10 mouse cellular contexts compared by ENCODE assay signal in the genomic region with DNA sequence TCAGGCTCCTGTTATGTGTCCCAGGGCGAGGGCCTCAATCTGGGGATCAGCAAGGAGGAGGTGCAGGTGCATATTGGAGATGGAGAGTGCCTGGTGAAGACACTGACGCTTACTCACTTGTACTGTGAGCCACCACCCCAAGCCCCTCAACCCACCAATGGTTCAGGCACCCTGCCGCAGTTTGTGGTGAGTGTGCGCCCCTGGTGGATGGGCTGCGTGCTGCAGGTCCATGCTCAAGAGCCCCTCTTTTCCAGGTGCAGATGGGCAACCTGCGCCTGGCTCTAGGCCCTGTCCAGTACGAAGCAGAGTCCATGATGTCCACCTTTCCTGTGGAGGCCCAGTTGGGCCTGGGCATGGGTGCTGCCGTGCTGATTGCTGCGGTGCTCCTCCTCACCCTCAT. TPM values are rescaled to one million over a fixed set of nuclear protein-coding genes. Genes with fewer than 3 reads are reported as not detected.
DNase-seq lines count a peak whose midpoint lies in the region; ATAC-seq and TF ChIP-seq lines count a peak whose summit lies in the region.
"Had no signal": no experiment of that assay in that cellular context is flagged by ENCODE, and none has a peak within 500 bp of the region (broad histone marks: within the 10 kb centered on the region; RNA-seq: fewer than 3 reads in every experiment).

No protein-coding gene starts in this region.

- peak; percentile 45 for TF ChIP-seq CTCF in gastrocnemius, adult 2 months (IDR thresholded peaks at IDR 0.05)
- TF ChIP-seq CTCF in embryonic fibroblast, embryonic 13.5 days (IDR thresholded peaks at IDR 0.05; ENCODE audit: borderline replicate concordance, insufficient read depth, low read length): peak; percentile 44; the same call in 1 of the 2 replicates

- H3K4me1 ChIP-seq in midbrain, embryonic 10.5 days: no peaks in the 10 kb centered on the region
- H3K4me1 ChIP-seq in midbrain, embryonic 11.5 days (ENCODE audit: control insufficient read depth, insufficient read depth, low read length): no peaks in the 10 kb centered on the region
- no peaks in the 10 kb centered on the region for H3K4me1 ChIP-seq in embryonic fibroblast, embryonic 13.5 days (ENCODE audit: control insufficient read depth, insufficient read depth, low read length)
- H3K4me1 ChIP-seq: limb, embryonic 12.5 days; neural tube, embryonic 13.5 days had no signal

- DNase-seq in gastrocnemius, adult 2 months: no peak
- no peak for DNase-seq in gastrocnemius, adult 18-20 months (ENCODE audit: low spot score)
- DNase-seq in midbrain, embryonic 10.5 days (ENCODE audit: low spot score): peak; percentile 13
- DNase-seq in midbrain, embryonic 11.5 days (ENCODE audit: low spot score, missing footprints): no peak
- peak; percentile 25 for DNase-seq in thymus, postnatal 0 days (ENCODE audit: low spot score)
- DNase-seq in frontal cortex, postnatal 10 days (ENCODE audit: low spot score in 2 of 2): no peak
- DNase-seq in left cerebral cortex, adult 8-10 months (ENCODE audit: low spot score in 2 of 2): no peak

- H3K4me3 ChIP-seq in gastrocnemius, adult 2 months: no peak overlapping the region
- no peak overlapping the region for H3K4me3 ChIP-seq in midbrain, embryonic 10.5 days
- H3K4me3 ChIP-seq in midbrain, embryonic 11.5 days (ENCODE audit: low read depth, low read length): no peak overlapping the region
- H3K4me3 ChIP-seq in embryonic fibroblast, embryonic 13.5 days (ENCODE audit: insufficient read depth, low read length): no peak overlapping the region
- H3K4me3 ChIP-seq: limb, embryonic 12.5 days; neural tube, embryonic 13.5 days had no signal

- H3K4me2 ChIP-seq in midbrain, embryonic 11.5 days: no peak overlapping the region
- H3K4me2 ChIP-seq: limb, embryonic 12.5 days; neural tube, embryonic 13.5 days had no signal

- H3K27me3 ChIP-seq in midbrain, embryonic 10.5 days (ENCODE audit: low read depth, poor library complexity, severe bottlenecking): no peaks in the 10 kb centered on the region
- H3K27me3 ChIP-seq in midbrain, embryonic 11.5 days (ENCODE audit: control insufficient read depth, insufficient read depth, low read length): no peaks in the 10 kb centered on the region
- H3K27me3 ChIP-seq: neural tube, embryonic 13.5 days had no signal

- no peak overlapping the region for H3K27ac ChIP-seq in gastrocnemius, adult 2 months
- no peak overlapping the region for H3K27ac ChIP-seq in midbrain, embryonic 10.5 days (replicated peaks)
- no peak overlapping the region for H3K27ac ChIP-seq in midbrain, embryonic 11.5 days (ENCODE audit: low read depth, low read length)
- H3K27ac ChIP-seq in embryonic fibroblast, embryonic 13.5 days (ENCODE audit: insufficient read depth, low read length): no peak overlapping the region
- H3K27ac ChIP-seq: limb, embryonic 12.5 days; neural tube, embryonic 13.5 days had no signal

- H3K9me3 ChIP-seq in midbrain, embryonic 10.5 days (replicated peaks): peaks cover 5% of the 10 kb centered on the region; the same call in 1 of the 2 replicates
- H3K9me3 ChIP-seq in midbrain, embryonic 11.5 days (ENCODE audit: control insufficient read depth, low read length): no peaks in the 10 kb centered on the region
- H3K9me3 ChIP-seq: limb, embryonic 12.5 days; neural tube, embryonic 13.5 days had no signal

- no peak for TF ChIP-seq POLR2A in embryonic fibroblast, embryonic 13.5 days (IDR thresholded peaks at IDR 0.05; ENCODE audit: low read depth, low read length)

- no peaks in the 10 kb centered on the region for H3K36me3 ChIP-seq in midbrain, embryonic 10.5 days
- H3K36me3 ChIP-seq in midbrain, embryonic 11.5 days (ENCODE audit: control insufficient read depth, insufficient read depth, low read length): no peaks in the 10 kb centered on the region
- H3K36me3 ChIP-seq: limb, embryonic 12.5 days; neural tube, embryonic 13.5 days had no signal

- 57% methylated on average over 9 of the region's 9 CpGs for WGBS in midbrain, embryonic 10.5 days
- 63% methylated on average over 9 of the region's 9 CpGs for WGBS in midbrain, embryonic 11.5 days

- intact Hi-C loops in gastrocnemius, adult 2 months (cut with DNase I): loop anchor here (5.0 kb wide), 1 partner anchor 50 kb away; a partner anchor contains a TSS

- ATAC-seq in midbrain, embryonic 11.5 days (ENCODE audit: low FRiP score): no peak

- no peak overlapping the region for H3K9ac ChIP-seq in midbrain, embryonic 11.5 days (ENCODE audit: low read length)
- H3K9ac ChIP-seq: limb, embryonic 12.5 days; neural tube, embryonic 13.5 days had no signal

RNA-seq across cellular contexts. Expression of a gene that starts 6.9 kb away (rescaled TPM):
- total RNA-seq in gastrocnemius, adult 2 months (2021): 10 to 100 TPM; 34.6 to 41.2 TPM
- total RNA-seq in gastrocnemius, adult 18-20 months (2021): 10 to 100 TPM; 34.1 to 35.2 TPM
- polyA plus RNA-seq in midbrain, embryonic 10.5 days (2016; fragmentation: Nextera tagmentation; extraction: Ambion mirVana): 1.5 and 1.6 TPM in 2 replicates
- polyA plus RNA-seq in midbrain, embryonic 11.5 days (2014; fragmentation: Nextera tagmentation; extraction: Ambion mirVana): 0.72 and 0.78 TPM in 2 replicates
- polyA plus RNA-seq in embryonic fibroblast, embryonic 13.5 days (2011; ENCODE audit: insufficient read length, low read depth, missing spikeins): not detected in 2 replicates
- polyA plus RNA-seq in thymus, postnatal 0 days (2015; fragmentation: Nextera tagmentation; extraction: Ambion mirVana): 1.1 and 1.4 TPM in 2 replicates
- total RNA-seq in left cerebral cortex, adult 8-10 months (2022): 10 to 100 TPM in 2 of 4 experiments, 1 to 10 TPM in 2; 7.5 to 11.3 (median 9.3) TPM

RNA-seq across cellular contexts. Expression of a gene that starts 10.4 kb away (rescaled TPM):
- total RNA-seq in gastrocnemius, adult 2 months (2021): under 1 TPM; 0.54 to 0.75 TPM
- under 1 TPM; 0.68 to 0.69 TPM for total RNA-seq in gastrocnemius, adult 18-20 months (2021)
- polyA plus RNA-seq in midbrain, embryonic 10.5 days (2016; fragmentation: Nextera tagmentation; extraction: Ambion mirVana): 0.04 and 0.12 TPM in 2 replicates
- not detected in 2 replicates for polyA plus RNA-seq in midbrain, embryonic 11.5 days (2014; fragmentation: Nextera tagmentation; extraction: Ambion mirVana)
- 0.25 TPM in 1 of 2 replicates, not detected in the other for polyA plus RNA-seq in embryonic fibroblast, embryonic 13.5 days (2011; ENCODE audit: insufficient read length, low read depth, missing spikeins)
- polyA plus RNA-seq in thymus, postnatal 0 days (2015; fragmentation: Nextera tagmentation; extraction: Ambion mirVana): 0.09 and 0.10 TPM in 2 replicates
- total RNA-seq in left cerebral cortex, adult 8-10 months (2022): 10 to 100 TPM; 12.1 to 13.3 (median 12.8) TPM

RNA-seq across cellular contexts. Expression of a gene that starts 19.4 kb away (rescaled TPM):
- 100 to 1,000 TPM; 384 to 433 TPM for total RNA-seq in gastrocnemius, adult 2 months (2021)
- 100 to 1,000 TPM; 375 to 389 TPM for total RNA-seq in gastrocnemius, adult 18-20 months (2021)
- polyA plus RNA-seq in midbrain, embryonic 10.5 days (2016; fragmentation: Nextera tagmentation; extraction: Ambion mirVana): 185 and 192 TPM in 2 replicates
- polyA plus RNA-seq in midbrain, embryonic 11.5 days (2014; fragmentation: Nextera tagmentation; extraction: Ambion mirVana): 182 and 185 TPM in 2 replicates
- 94.8 and 115 TPM in 2 replicates for polyA plus RNA-seq in embryonic fibroblast, embryonic 13.5 days (2011; ENCODE audit: insufficient read length, low read depth, missing spikeins)
- polyA plus RNA-seq in thymus, postnatal 0 days (2015; fragmentation: Nextera tagmentation; extraction: Ambion mirVana): 191 and 203 TPM in 2 replicates
- total RNA-seq in left cerebral cortex, adult 8-10 months (2022): 100 to 1,000 TPM; 192 to 222 (median 206) TPM

RNA-seq across cellular contexts. Expression of a gene that starts 19.6 kb away (rescaled TPM):
- 10 to 100 TPM; 77.3 to 79.0 TPM for total RNA-seq in gastrocnemius, adult 2 months (2021)
- 10 to 100 TPM; 70.2 to 76.6 TPM for total RNA-seq in gastrocnemius, adult 18-20 months (2021)
- polyA plus RNA-seq in midbrain, embryonic 10.5 days (2016; fragmentation: Nextera tagmentation; extraction: Ambion mirVana): 122 and 123 TPM in 2 replicates
- 123 and 125 TPM in 2 replicates for polyA plus RNA-seq in midbrain, embryonic 11.5 days (2014; fragmentation: Nextera tagmentation; extraction: Ambion mirVana)
- 288 and 321 TPM in 2 replicates for polyA plus RNA-seq in embryonic fibroblast, embryonic 13.5 days (2011; ENCODE audit: insufficient read length, low read depth, missing spikeins)
- 235 and 241 TPM in 2 replicates for polyA plus RNA-seq in thymus, postnatal 0 days (2015; fragmentation: Nextera tagmentation; extraction: Ambion mirVana)
- 100 to 1,000 TPM in 2 of 4 experiments, 10 to 100 TPM in 2; 90.7 to 130 (median 99.7) TPM for total RNA-seq in left cerebral cortex, adult 8-10 months (2022)

RNA-seq across cellular contexts. Expression of a gene that starts 50.9 kb away (rescaled TPM):
- 10 to 100 TPM; 20.1 to 24.2 TPM for total RNA-seq in gastrocnemius, adult 2 months (2021)
- total RNA-seq in gastrocnemius, adult 18-20 months (2021): 10 to 100 TPM; 18.7 to 21.2 TPM
- polyA plus RNA-seq in midbrain, embryonic 10.5 days (2016; fragmentation: Nextera tagmentation; extraction: Ambion mirVana): 10.9 and 11.5 TPM in 2 replicates
- polyA plus RNA-seq in midbrain, embryonic 11.5 days (2014; fragmentation: Nextera tagmentation; extraction: Ambion mirVana): 6.7 and 7.1 TPM in 2 replicates
- 12.3 and 14.7 TPM in 2 replicates for polyA plus RNA-seq in embryonic fibroblast, embryonic 13.5 days (2011; ENCODE audit: insufficient read length, low read depth, missing spikeins)
- 29.4 and 34.3 TPM in 2 replicates for polyA plus RNA-seq in thymus, postnatal 0 days (2015; fragmentation: Nextera tagmentation; extraction: Ambion mirVana)
- total RNA-seq in left cerebral cortex, adult 8-10 months (2022): 10 to 100 TPM; 10.8 to 13.3 (median 12.1) TPM

Comparison
In these comparisons a context has a peak if more than half of its experiments do, and no peak if none do; other contexts are left out.
1. DNase-seq: peak in midbrain, embryonic 10.5 days (single experiment) and thymus, postnatal 0 days (single experiment); none in gastrocnemius, adult 2 months (single experiment), gastrocnemius, adult 18-20 months (single experiment), midbrain, embryonic 11.5 days (single experiment), frontal cortex, postnatal 10 days (0 of 2) and left cerebral cortex, adult 8-10 months (0 of 2).